10 mouse cellular contexts compared by ENCODE assay signal in genomic region chr9:43237111-43237775, GRCm38 (mm10). TPM values are rescaled to one million over a fixed set of nuclear protein-coding genes. Genes with fewer than 3 reads are reported as not detected.
DNase-seq lines count a peak whose midpoint lies in the region; ATAC-seq lines count a peak whose summit lies in the region.
"Had no signal": no experiment of that assay in that cellular context is flagged by ENCODE, and none has a peak within 500 bp of the region (broad histone marks: within the 10 kb centered on the region; RNA-seq: fewer than 3 reads in every experiment).

No protein-coding gene starts in this region.

- no peak overlapping the region for H3K27ac ChIP-seq in hindbrain, embryonic 12.5 days
- no peak overlapping the region for H3K27ac ChIP-seq in hindbrain, embryonic 11.5 days (ENCODE audit: low read depth, low read length)
- no peak overlapping the region for H3K27ac ChIP-seq in embryonic facial prominence, embryonic 13.5 days
- H3K27ac ChIP-seq in liver, embryonic 13.5 days = peak overlapping the region; percentile 94

- peak overlapping the region; percentile 74 for H3K4me2 ChIP-seq in hindbrain, embryonic 12.5 days (replicated peaks)
- H3K4me2 ChIP-seq in hindbrain, embryonic 11.5 days (replicated peaks; ENCODE audit: low read depth, low read length) = no peak overlapping the region
- H3K4me2 ChIP-seq in embryonic facial prominence, embryonic 13.5 days = peak overlapping the region; percentile 88
- peak overlapping the region; percentile 94 for H3K4me2 ChIP-seq in liver, embryonic 13.5 days

- 51% methylated on average over 7 of the region's 7 CpGs for WGBS in hindbrain, embryonic 12.5 days
- 50% methylated on average over 7 of the region's 7 CpGs for WGBS in hindbrain, embryonic 11.5 days
- 30% methylated on average over 7 of the region's 7 CpGs for WGBS in embryonic facial prominence, embryonic 13.5 days
- WGBS in liver, embryonic 13.5 days (ENCODE audit: insufficient replicate concordance) = 51% methylated on average over 7 of the region's 7 CpGs

- peaks cover 34% of the 10 kb centered on the region for H3K27me3 ChIP-seq in hindbrain, embryonic 12.5 days
- H3K27me3 ChIP-seq in hindbrain, embryonic 11.5 days (ENCODE audit: control insufficient read depth, insufficient read depth, low read length) = peaks cover 28% of the 10 kb centered on the region
- H3K27me3 ChIP-seq in embryonic facial prominence, embryonic 13.5 days = no peaks in the 10 kb centered on the region
- H3K27me3 ChIP-seq in liver, embryonic 13.5 days = no peaks in the 10 kb centered on the region
- H3K27me3 ChIP-seq: Patski had no signal

- 0 out of 2 replicates have a peak overlapping the region, but pooled peaks have one; percentile 1 for H3K9ac ChIP-seq in hindbrain, embryonic 12.5 days
- no peak overlapping the region for H3K9ac ChIP-seq in hindbrain, embryonic 11.5 days (ENCODE audit: low read depth, low read length)
- peak overlapping the region; percentile 91 for H3K9ac ChIP-seq in embryonic facial prominence, embryonic 13.5 days
- H3K9ac ChIP-seq in liver, embryonic 13.5 days = peak overlapping the region; percentile 92

- H3K4me1 ChIP-seq in hindbrain, embryonic 12.5 days = peaks cover 26% of the 10 kb centered on the region
- H3K4me1 ChIP-seq in hindbrain, embryonic 11.5 days (replicated peaks; ENCODE audit: control insufficient read depth, insufficient read depth, low read length) = peaks cover 2% of the 10 kb centered on the region; the same call in 1 of the 2 replicates
- H3K4me1 ChIP-seq in embryonic facial prominence, embryonic 13.5 days = peaks cover 77% of the 10 kb centered on the region
- H3K4me1 ChIP-seq in liver, embryonic 13.5 days (replicated peaks) = peaks cover 94% of the 10 kb centered on the region

- H3K9me3 ChIP-seq in hindbrain, embryonic 12.5 days (replicated peaks) = no peaks in the 10 kb centered on the region
- H3K9me3 ChIP-seq in hindbrain, embryonic 11.5 days (ENCODE audit: control insufficient read depth, low read length) = no peaks in the 10 kb centered on the region
- H3K9me3 ChIP-seq in embryonic facial prominence, embryonic 13.5 days = no peaks in the 10 kb centered on the region
- H3K9me3 ChIP-seq in liver, embryonic 13.5 days (replicated peaks) = no peaks in the 10 kb centered on the region

- H3K36me3 ChIP-seq in hindbrain, embryonic 12.5 days = no peaks in the 10 kb centered on the region
- no peaks in the 10 kb centered on the region for H3K36me3 ChIP-seq in hindbrain, embryonic 11.5 days (ENCODE audit: control insufficient read depth, insufficient read depth, low read length)
- peaks cover 40% of the 10 kb centered on the region for H3K36me3 ChIP-seq in embryonic facial prominence, embryonic 13.5 days
- peaks cover 31% of the 10 kb centered on the region for H3K36me3 ChIP-seq in liver, embryonic 13.5 days

- ATAC-seq in hindbrain, embryonic 12.5 days (ENCODE audit: low FRiP score) = no peak
- no peak for ATAC-seq in hindbrain, embryonic 11.5 days (ENCODE audit: low FRiP score)
- ATAC-seq in embryonic facial prominence, embryonic 13.5 days (ENCODE audit: insufficient number of reproducible peaks, insufficient read depth, low FRiP score, low TSS enrichment, low read depth) = no peak
- no peak for ATAC-seq in liver, embryonic 13.5 days (ENCODE audit: low read depth)
- ATAC-seq: Patski had no signal

- H3K4me3 ChIP-seq in hindbrain, embryonic 12.5 days = peak overlapping the region; percentile 67
- H3K4me3 ChIP-seq in hindbrain, embryonic 11.5 days (ENCODE audit: low read depth, low read length) = no peak overlapping the region
- H3K4me3 ChIP-seq in embryonic facial prominence, embryonic 13.5 days = peak overlapping the region; percentile 98
- H3K4me3 ChIP-seq in liver, embryonic 13.5 days (replicated peaks) = peak overlapping the region; percentile 88

- DNase-seq in hindbrain, embryonic 11.5 days (ENCODE audit: low spot score) = no peak
- peak; percentile 24 for DNase-seq in NIH3T3 (ENCODE audit: low read depth)
- DNase-seq in liver, embryonic 13.5 days = no peak
- no peak for DNase-seq in Muller cell, postnatal 12 days (ENCODE audit: inconsistent ontology term)
- DNase-seq in cerebellum, postnatal 4 days (ENCODE audit: low spot score in 2 of 2) = no peak
- DNase-seq: kidney, adult 11 months; thymus, postnatal 14 days had no signal

RNA-seq across cellular contexts. Expression of gene Oaf, which starts 2.5 kb away (rescaled TPM):
- polyA plus RNA-seq in hindbrain, embryonic 12.5 days (2016; fragmentation: Nextera tagmentation; extraction: Ambion mirVana) = 44.6 and 46.7 TPM in 2 replicates
- polyA plus RNA-seq in hindbrain, embryonic 11.5 days (2014; fragmentation: Nextera tagmentation; extraction: Ambion mirVana) = 34.7 and 41.4 TPM in 2 replicates
- 81.8 and 86.1 TPM in 2 replicates for polyA plus RNA-seq in embryonic facial prominence, embryonic 13.5 days (2015; fragmentation: Nextera tagmentation; extraction: Ambion mirVana)
- polyA plus RNA-seq in liver, embryonic 13.5 days (2015; fragmentation: Nextera tagmentation; extraction: Ambion mirVana) = 27.4 and 29.3 TPM in 2 replicates

RNA-seq across cellular contexts. Expression of gene Pou2f3, which starts 27.1 kb away (rescaled TPM):
- polyA plus RNA-seq in hindbrain, embryonic 12.5 days (2016; fragmentation: Nextera tagmentation; extraction: Ambion mirVana) = not detected in 2 replicates
- not detected in 2 replicates for polyA plus RNA-seq in hindbrain, embryonic 11.5 days (2014; fragmentation: Nextera tagmentation; extraction: Ambion mirVana)
- polyA plus RNA-seq in embryonic facial prominence, embryonic 13.5 days (2015; fragmentation: Nextera tagmentation; extraction: Ambion mirVana) = 2.0 and 2.1 TPM in 2 replicates
- not detected in 2 replicates for polyA plus RNA-seq in liver, embryonic 13.5 days (2015; fragmentation: Nextera tagmentation; extraction: Ambion mirVana)
